Mouse (Mus musculus): Measurements from ENCODE around the gene Eif4h.

Eif4h gene

DNA sequence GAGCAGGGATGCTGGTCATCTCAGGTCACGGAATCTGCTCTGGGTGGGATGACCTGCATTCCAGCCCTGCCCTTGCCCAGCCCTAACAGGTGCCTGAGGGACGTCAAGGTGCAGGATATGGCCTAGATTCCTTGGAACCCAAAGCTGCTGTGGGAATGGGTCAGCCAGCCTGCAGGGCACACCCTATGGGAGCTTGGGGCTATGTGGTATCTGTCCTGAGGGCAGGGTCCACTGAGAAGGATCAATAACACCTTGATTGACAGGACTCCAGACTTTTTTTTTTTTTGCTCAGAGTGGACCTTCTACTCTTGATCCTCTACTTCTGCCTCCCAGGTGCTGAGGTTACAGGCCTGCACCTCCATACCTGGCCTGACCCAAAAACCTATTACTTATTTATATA is 8.1 kb upstream of the Eif4h start:
- DNase-seq, result no peak

DNA sequence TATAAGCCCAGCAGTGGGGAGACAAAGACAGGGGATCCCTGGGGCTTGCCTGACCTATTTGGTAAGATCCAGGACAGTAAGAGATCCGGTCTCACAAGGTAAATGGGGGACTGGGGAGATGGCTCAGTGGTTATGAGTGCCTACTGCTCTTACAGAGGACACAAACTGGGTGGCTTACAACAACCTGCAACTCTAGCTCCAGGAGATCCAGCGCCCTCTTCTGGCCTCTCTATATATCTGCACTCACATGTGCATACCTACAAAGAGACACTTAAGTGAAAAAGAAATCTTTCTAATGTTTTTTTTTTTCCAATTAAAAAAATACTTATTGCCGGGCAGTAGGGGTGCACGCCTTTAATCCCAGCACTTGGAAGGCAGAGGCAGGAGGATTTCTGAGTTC is 7.2 kb upstream of the Eif4h start:
- DNase-seq, result no peak

DNA sequence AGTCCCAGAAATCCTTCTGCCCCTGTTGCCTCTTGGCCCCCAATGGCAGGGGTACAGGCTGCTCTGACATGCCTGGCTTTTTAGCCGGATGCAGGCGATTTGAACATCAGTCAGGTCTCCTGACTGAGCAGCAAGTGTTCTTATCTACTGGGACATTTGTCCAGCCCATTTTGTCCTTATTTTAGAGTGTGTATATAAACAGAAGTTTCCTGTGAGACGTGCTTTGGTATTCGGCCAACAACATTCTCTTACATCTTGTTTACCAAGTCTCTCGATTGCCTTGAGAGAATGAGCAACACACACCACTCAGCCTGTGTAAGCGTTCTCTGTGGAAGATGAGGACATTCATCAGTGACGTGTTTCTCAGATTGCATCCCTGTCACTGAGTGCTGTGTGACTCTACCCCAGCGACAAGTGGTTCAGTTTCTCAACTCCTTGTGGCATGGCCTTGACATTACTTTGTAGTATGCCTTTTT is 5.4 kb upstream of the Eif4h start:
- no peak for DNase-seq

DNA sequence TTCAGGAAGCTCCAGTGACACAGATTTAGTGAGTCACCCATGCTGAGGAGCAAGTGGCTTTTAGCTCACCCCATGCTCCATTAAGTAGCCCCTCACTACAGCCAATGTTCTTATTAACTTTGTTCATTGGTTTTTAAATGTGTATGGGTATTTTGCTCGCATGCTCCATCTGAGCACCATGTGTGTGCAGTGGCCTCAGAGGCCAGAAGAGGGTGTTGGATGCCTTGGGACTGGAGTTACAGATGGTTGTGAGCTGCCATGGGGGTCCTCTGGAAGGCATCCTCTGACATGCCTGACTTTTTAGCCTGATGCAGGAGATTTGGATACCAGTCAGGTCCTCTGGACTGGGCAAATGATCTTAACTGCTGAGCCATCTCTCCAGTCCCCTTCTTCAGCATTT is 4.8 kb upstream of the Eif4h start:
- no peak for DNase-seq

DNA sequence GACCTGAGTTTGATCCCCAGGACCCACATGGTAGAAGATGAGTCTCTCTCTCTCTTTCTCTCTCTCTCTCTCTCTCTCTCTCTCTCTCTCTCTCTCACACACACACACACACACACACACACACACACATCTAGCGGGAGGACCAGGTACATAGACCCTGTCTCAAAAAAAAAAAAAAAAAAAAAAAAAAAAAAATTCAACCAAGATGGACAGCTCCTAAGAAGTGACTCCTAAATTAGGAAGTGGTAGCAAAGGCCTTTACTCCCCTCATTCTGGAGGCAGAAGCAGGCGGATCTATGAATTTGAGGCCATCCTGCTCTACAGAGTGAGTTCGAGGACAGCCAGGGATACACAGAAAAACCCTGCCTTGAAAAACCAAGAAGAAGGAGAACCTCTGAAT is 1.1 kb upstream of the Eif4h start:
- DNase-seq, result no peak

DNA sequence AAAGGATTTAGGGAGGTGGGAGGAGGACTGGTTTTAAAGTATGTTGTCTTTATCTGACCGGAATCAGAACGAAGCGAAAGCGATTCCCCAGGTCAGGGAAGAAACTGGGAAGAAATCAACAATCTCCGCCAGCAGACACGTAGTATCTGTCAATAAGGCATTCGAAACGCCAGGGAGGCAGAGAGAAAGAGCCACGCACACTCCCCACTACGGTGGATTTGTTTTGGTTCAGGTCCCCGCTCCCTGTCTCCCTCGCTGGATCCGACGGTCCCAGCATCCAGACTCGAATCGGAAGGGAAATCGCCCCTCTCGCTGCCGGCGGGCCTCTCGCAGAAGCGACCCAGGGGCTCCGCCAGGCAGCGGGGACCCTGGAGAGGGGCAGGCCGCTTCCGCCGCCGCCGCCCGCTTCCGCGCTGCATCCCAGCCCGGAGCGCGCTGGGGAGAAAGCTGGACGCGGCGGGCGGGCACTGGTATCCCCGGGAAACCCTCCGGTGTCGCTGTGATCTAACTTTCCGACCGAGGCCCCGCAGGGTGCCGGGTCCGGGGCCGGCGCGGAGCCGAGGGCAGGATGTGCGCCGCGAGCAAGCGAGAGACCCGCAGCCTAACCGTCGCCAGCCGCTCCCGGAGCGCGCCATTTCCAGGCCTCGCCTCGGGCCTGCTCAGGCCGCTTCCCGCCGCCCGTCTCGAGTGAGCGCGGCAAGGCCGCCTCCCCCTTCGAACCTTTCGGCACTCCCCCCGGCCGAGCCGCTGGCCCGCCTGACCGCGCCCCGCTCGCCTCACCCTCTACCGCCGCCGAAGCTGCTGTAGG is 625 bp downstream of the Eif4h start:
- no peak for DNase-seq

DNA sequence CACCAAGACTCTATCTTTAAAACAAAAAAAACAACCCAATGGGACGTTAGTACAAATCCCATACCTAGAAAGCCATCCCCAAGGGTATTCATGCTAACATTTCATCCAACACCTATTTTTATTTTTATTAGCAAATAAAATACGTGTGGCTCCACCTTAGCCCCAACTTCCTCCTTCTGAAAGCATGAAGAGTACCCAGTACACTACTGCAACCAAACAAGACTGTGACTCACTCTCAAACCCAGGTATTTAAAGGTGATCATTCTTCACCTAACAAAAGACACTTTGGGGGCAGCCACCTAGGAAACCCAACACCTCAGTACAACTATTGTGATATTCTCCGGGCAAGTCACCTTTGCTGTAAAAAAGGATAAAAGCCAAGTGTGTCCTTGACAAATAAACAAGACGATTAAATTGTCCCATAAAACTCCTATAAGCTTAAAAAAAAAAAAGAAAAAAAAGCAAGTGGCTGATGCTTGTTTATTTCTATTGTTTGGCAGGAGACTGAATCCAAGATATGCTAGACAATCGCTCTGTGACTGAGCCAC is 1.4 kb downstream of the Eif4h start:
- DNase-seq, result no peak

DNA sequence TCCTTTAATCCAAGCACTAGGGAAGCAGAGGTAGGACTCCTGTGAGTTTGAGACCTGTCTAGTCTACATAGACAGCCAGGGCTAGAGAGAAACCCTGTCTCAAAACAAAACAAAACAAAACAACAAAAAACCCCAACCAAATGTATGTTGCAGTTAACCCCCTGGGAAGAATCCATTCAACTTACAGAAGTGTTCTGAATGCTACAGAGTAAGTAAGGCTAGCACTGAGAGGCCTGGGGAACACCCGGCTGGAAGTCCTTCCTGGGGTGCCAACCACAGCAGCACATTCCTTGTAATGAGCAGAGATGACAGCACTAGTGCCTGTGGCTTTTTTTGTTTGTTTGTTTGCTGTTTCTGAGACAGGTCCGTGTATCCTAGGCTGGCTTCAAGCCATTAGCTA is 6.4 kb downstream of the Eif4h start:
- no peak for DNase-seq

DNA sequence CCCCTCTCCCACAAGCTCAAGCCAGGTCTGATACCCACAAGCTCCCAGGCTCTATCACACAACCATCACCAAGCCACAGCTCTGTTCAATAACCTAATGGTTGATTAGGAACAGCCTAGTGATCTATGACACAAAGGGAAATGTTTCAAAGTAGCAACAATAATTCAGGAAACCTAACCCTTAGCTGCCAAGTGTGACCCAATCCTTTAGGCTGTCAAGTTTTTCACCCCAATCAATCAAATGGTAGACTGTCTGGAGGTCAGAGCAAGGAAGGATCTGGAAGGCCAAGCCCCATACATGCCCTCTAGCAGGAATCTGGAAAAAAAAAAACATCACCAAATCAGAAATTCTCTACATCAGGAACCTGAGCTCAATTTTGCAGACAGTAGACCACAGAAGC is 8.5 kb downstream of the Eif4h start:
- no peak for DNase-seq

DNA sequence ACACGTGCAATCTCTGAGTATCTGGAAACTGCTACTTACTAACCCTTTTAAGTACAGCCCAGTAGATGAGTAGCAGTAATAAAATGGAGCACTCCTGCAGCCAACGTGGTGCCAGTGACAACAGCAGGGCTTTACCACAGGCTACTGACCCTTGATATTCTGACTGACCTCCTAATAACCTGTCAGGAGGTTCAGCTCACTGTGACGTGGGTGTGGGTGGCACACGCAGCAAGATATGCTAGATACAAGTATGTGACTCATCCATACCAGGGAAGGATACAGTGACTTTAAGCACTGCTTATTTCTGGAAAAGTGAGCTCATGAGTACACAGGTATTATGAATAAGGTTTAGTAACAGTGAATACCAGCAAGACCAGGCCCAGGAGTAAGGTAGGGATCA is 9.8 kb downstream of the Eif4h start:
- no peak for DNase-seq

DNA sequence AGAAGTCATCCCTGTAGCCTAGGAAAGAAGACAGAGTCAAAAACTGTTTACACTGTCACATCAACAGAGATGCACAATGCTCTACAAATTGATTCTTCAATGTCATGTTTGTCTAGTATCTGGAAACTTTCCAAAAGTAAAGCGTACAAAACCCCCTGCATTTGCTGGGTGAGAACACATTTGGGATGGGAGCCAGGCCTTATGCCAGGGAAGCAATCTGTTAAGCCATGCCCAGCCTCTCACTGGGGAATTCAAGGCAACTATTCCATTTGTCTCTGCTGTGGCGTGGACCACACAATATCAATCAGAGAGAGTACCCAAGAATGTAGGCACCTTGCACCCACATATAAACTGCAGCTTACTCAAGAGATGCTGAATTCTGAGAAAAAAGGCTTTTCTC is 17.2 kb downstream of the Eif4h start:
- DNase-seq, result peak; percentile 59

DNA sequence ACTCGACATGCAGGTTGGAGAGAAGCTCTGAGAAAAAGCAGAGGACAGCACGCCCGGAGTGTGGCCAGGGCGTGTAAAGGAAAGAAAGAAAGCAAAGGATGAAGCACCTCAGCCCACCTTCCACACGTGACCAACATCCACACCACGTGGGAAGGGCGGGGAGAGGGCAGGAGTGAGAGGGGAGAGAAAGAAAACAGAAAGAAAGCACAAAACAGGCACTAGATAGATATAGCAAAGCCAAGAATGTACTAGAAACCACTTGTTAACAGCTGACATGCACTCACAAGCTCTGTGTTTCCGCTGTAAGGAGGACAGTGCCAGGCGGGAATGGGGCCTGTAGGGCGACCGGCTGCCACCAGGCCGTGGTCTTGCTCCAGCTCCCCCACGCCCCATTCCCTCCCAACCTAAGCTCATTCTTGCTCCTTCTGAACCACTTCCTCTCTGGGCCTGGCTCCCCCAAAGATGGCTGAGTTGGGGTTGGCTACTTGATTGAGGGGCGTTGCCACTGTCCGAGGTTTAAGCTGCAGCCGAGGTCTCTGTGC is 18.1 kb downstream of the Eif4h start:
- no peak for DNase-seq

DNA sequence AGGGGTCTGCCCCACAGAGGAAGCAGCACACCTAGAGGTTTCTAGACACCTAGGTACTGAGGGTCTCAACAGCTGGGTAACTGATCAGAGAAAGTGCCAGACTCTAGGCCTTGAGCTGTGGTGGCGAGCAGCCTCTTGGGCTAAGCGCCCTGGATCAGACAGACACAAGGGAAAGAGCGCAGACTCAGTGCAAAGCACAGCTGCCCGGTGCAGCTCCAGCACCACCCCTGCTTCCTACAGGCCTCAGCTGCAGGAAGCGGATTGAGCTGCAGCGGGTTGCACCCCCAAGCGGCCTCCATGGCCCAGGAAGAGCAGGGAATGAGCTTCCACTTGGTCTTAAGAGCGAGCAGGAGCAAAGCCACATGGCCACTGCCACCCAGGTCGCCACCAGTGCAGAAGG is 18.8 kb downstream of the Eif4h start:
- DNase-seq, result no peak

DNA sequence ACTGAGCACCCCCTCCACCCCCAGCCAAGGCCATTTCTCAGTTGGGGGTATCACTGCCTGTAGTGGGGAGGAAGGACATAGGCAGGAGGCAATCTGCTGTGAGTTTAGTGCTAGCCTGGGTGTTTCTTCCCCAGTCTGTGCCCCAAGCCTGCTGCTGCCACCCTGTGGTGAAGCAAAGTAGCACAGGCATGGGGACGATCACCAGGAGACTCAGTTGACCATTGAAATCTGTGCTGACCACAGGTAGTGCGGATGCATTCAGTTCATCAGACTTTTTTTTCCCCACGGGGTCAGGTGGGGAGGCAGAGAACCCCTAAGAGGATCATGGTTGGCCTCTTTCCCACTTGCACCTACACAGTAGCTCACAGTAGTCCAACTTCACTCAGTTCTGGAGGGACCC is 22.2 kb downstream of the Eif4h start:
- DNase-seq, result peak; percentile 50

DNA sequence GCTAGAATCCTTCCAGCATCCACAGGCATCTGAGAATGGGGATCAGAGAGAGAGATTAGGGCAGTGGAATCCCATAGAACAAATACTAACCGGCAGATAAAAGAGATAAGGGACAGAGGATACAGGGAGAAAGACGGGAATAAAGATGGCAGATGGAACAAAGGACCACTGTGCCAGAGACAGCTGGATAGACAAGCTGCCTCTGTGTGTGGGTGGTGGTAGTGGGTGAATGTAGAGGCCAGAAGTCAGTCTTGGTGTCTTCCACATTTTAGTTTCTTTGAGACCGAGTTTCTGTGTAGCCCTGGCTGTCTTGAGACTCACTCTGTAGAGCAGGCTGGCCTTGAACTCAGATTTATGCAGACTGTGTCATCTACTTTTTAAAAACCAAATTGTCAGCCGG is 23.5 kb downstream of the Eif4h start:
- DNase-seq, result no peak

DNA sequence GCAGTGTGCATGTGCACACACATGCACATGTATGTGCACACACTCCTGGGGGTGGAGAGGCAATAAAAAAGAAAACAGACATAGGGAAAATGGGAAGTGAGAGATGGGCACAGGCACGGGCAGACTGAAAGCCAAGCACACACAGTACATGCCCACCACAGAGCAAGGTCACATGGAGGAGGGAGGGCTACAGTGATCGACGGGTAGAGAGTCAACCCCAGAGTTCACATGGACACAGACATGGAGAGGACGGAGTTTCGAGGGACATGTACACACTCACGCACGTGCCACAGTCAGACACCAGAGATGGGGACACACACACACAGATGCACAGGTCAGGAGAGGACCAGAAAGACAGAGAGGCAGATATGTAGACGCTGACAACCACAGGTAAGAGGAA is 23.9 kb downstream of the Eif4h start:
- no peak for DNase-seq

DNA sequence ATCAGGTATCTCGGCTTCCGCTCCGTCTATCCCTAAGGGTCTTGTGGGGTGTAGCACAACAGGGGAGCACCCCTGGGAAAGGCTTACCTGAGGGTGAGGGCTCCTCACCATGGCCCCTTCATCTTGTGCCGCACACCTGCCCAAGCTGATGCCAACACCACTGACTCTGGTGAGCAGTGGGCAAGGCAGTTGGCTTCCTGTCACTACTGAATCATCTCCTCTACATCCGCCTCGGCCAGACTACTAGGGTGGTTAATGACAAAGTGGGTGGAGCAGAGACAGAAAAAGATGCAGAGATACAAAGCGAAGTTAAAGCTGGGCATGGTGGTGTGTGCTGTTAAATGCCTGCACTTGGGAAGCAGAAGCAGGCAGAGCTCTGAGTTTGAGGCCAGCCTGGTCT is 24.5 kb downstream of the Eif4h start, which contains the start of gene Lat2:
TSS of gene Lat2 (minus strand) at position 224 of the 400 bp plus-strand sequence.
- DNase-seq, result no peak

DNA sequence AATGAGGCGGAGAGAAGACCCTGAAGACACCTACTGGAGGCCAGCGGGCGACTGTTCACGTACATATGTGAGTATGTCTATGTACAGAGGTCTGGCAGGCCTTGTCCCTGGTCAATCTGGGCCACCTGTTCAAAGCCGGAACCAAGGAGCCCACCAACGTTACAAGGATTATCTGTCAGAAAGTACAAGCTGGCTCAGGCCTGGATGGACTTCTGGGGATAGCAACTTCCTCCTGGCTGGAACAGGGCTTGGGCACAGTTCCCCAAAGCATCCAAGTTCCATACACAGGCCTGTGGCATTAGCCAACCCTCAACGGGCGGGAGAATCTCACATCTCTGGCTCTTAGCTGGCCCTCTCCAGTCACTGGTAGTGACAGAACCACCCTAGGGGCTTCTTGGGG is 25.0 kb downstream of the Eif4h start:
- DNase-seq, result no peak

DNA sequence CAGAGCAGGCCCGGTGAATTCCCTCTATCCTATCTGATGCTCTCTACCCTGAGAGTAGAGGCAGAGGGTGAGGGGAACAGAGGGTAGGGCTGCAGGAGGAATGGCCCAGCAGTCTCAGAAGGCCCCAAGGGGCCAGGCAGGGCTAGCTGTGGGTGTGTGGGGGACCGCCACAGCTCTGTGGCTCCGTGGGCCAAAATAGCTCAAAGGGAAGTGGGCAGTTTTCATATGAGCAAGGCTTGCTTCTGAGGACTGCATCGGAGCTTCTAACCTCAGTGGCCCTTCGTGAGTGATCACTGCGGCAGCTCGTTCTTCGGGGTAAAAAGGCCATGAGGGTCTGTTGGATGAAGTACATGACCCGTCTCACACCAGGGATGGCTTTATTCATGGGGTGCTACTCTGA is 25.6 kb downstream of the Eif4h start:
- no peak for DNase-seq

DNA sequence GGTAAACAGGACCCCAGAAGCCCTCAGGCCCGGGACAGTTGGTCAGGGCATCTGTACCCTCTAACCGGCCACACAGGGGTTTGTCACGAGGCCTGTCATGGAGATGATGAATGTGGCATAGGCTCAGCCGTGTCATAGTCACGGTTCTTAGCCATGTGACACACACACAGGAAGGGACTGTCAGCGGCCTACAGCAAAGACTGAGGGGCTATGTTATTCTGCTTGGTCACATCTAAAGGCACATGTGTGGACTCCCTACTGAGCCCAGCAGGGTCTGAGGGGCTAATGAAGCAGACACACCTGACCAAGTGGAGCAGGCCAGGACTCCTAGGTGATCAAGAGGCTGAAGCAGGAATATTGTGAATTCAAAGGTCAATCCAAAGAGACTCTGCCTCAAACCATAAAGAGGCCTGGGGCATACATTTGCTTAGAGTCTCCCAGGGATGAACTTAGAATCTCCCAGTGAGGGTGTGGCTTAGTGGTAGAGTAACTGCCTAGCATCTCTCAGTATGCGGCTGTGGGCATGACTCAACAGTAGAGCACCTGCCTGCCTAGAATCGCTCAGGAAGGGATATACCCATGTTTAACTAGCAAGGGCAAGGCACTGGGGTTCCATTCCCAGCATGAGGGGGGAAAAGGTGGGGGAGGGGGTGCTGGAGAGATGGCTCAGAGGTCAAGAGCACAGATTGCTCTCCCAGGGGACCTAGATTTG is 27.3 kb downstream of the Eif4h start:
- no peak for DNase-seq

DNA sequence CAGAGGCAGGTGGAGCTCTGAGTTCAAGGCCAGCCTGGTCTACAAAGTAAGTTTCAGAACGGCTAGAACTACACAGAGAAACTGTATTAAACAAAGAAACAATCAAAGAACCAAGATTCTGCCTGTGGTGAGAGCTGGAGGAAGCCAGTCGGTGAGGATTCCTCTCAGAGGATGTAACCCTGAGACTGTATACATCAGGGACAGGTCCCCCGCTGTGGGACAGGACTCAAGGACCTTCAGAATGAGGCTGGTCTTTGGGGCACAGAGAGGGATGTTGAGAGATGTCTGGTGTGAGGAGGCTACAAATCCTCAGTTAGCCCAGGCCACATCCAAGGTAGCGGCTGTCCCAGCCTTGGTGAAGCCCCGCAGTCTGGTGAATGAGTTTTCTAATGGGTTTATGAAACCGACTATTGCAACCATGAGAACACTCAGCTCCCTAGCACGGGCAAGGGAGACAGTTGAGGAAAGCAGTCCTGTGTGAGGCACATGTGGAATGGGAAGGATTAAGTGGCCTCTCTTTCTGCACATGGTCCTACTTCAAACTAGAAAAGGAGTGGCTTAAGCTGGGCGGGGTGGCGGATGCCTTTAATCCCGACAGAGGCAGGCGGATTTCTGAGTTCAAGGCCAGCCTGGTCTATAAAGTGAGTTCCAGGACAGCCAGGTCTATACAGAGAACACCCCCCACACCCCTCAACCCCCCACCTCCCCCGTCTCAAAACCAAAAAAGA is 29.2 kb downstream of the Eif4h start:
- DNase-seq, result no peak

DNA sequence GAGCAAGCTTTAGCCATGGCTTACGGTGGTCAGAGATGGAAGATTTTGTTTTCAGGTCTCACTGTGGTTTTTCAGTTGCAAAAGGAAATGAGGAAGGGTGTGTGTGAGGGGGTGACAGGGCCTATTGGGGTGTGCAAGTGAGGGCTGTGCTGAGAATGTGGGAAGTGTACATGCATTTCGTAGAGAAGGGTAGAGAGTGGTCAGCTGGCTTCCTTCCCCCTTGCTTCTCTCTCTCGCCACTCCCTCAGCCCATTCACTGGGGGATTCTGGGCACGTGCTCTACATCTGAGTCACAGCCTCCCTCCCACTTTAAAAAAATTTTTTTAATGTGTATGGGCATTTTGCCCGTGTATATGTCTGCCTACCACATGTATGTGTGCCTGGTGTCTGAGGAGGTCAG is 32.2 kb downstream of the Eif4h start:
- DNase-seq, result no peak

DNA sequence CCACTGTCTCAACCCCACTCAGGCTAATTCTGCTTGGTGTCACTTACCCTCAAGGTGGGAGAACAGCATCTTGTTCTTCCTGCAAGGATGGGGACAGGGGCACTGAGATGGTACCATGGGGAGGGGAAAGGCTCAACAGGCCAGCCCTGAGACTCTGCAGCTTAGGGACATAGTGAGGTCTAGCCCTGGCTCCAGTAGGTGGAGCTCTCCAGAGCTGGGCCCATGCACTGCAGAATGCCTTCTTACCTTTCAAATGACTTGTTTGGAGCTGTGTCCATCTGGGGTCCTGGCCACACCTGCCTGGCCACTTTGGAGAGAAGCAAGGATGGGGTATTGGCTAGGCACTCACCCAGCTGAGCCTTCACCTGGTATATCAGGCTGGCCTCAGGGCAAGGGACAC is 33.0 kb downstream of the Eif4h start:
- DNase-seq, result no peak

Data from right cerebral cortex, postnatal 4 days (tissue).